Mouse (Mus musculus) activated CD4-positive, CD25-positive, alpha-beta regulatory T cell, adult 4 months (primary cell): Measurements from ENCODE around the gene Tmsb15l. TPM values are rescaled to one million over a fixed set of nuclear protein-coding genes. Genes with fewer than 3 reads are reported as not detected.

Experiments used
- polyA plus RNA-seq, 2 experiments: library from polyadenylated mRNA; unstranded; fragments of 100-300 nt; shearing (Covaris generic); gene quantifications; one replicate each; pipeline ENCODE4 v1.2.1; 2017

Gene Tmsb15l
- polyA plus RNA-seq, 2 experiments from 2014 or later = 2.2 to 13.1 TPM

Other genes with a start within 250 kb of the Tmsb15l start
- 10 to 100 TPM; 77.6 to 86.6 TPM for gene Morf4l2, start 233.2 kb downstream of the Tmsb15l start, polyA plus RNA-seq
- not detected for gene Glra4, start 196.7 kb downstream of the Tmsb15l start, polyA plus RNA-seq
- 1 to 10 TPM; 1.3 to 1.6 TPM for gene Plp1, start 154.2 kb downstream of the Tmsb15l start, polyA plus RNA-seq
- under 1 TPM in 1 of 2 experiments, not detected in 1; 0.08 TPM for gene Rab9b, start 108.1 kb downstream of the Tmsb15l start, polyA plus RNA-seq
- gene H2bfm, start 49.5 kb downstream of the Tmsb15l start, polyA plus RNA-seq = not detected
- 10 to 100 TPM; 12.1 to 77.0 TPM for gene Tmsb15b2, start 1.4 kb downstream of the Tmsb15l start, polyA plus RNA-seq
- 10 to 100 TPM; 26.6 to 39.7 TPM for gene Tmsb15b1, start within 50 bp of the Tmsb15l start, polyA plus RNA-seq
- gene Zcchc18, start 16.3 kb upstream of the Tmsb15l start, polyA plus RNA-seq = 10 to 100 TPM; 37.8 to 42.4 TPM
- 1 to 10 TPM; 6.2 to 9.6 TPM for gene Slc25a53, start 61.4 kb upstream of the Tmsb15l start, polyA plus RNA-seq
- gene Fam199x, start 72.7 kb upstream of the Tmsb15l start, polyA plus RNA-seq = 1 to 10 TPM; 3.3 to 4.4 TPM
- not detected for gene Esx1, start 145.2 kb upstream of the Tmsb15l start, polyA plus RNA-seq